Mouse (Mus musculus): ENCODE results near the gene Gm6902.
"Not testable (repeated sequence)": the region's sequence is repeated elsewhere in the genome, so short reads cannot be mapped to it uniquely, and the experiment has no call there.

Gene Gm6902

GRCm38 (mm10) chr7:23278800-23279199 lies at the start of gene Gm6902:
Gm6902 (minus strand) TSS chr7:23278900.
- DNase-seq (ENCODE audit: low spot score in 2 of 2), result not testable (repeated sequence)

DNA sequence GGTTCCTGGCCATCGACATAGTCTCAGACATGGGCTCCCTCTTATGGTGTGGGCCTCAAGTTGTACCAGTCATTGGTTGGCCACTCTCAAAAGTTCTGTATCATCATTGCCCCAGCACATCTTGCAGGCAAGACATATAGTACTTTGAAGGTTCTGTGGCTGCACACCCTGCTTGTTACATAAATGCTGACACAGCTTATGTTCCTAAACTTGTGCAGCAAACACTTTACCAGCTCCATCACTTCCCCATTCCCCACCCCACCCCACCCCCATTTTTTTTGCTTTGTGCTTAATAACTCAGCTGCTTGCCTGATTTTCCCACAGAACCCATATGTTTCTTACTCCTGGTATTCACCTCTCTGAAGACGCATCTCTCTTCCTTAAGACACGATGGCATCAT lies 22.2 kb upstream of the Gm6902 start, which contains the start of gene Nlrp4e:
Gene Nlrp4e (plus strand): TSS at position 301 of the 400 bp plus-strand sequence.
- not testable (repeated sequence) for DNase-seq (ENCODE audit: low spot score in 2 of 2)

DNA sequence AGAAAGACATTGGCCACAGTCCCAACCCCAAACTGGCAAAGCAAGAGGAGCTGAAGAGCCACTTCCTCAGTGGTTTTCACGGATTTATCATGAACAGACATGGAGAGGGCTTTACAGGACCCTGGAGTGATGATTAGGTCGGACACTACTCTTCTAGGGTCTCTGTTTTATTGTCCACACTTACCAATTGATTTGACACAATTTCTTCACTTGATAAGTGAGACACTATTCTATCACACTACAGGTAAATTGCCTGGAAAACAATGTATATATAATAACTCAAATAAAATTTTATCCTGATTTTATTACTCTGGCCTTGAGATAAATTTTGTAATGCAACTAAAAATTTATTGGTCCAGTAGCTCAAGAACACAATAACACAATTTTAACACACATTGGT lies 27.1 kb downstream of the Gm6902 start, which contains the start of gene Vmn1r166:
Gene Vmn1r166 (minus strand): TSS at position 101 of the 400 bp plus-strand sequence.
- DNase-seq (ENCODE audit: low spot score in 2 of 2), result not testable (repeated sequence)

All from right cerebral cortex, postnatal 36 days (tissue).